Mouse (Mus musculus) 3134 (cell line): ENCODE data around the gene Cbx2.

Experiments
- DNase-seq: peaks from one replicate; pipeline ENCODE4 v3.0.0-alpha.2; 2011; ENCODE audit warnings: low spot score; ENCODE audit not compliant: insufficient read length; ENCODE audit errors: extremely low read depth

Gene Cbx2

GRCm38 (mm10) chr11:119041750-119042465 lies 19.1 kb downstream of the Cbx2 start:
- DNase-seq = no peak

GRCm38 (mm10) chr11:119042466-119043272 lies 19.9 kb downstream of the Cbx2 start:
- DNase-seq = no peak

- no peak for DNase-seq
Measured at GRCm38 (mm10) chr11:119043273-119043540, 20.4 kb downstream of the Cbx2 start.

- no peak for DNase-seq
Measured at GRCm38 (mm10) chr11:119043761-119044550, 21.2 kb downstream of the Cbx2 start.

- no peak for DNase-seq
Measured at GRCm38 (mm10) chr11:119044551-119045337, 22.0 kb downstream of the Cbx2 start.

GRCm38 (mm10) chr11:119046601-119047245 lies 24.0 kb downstream of the Cbx2 start:
- no peak for DNase-seq

- DNase-seq = no peak
Measured at GRCm38 (mm10) chr11:119047261-119048132, 24.7 kb downstream of the Cbx2 start.

GRCm38 (mm10) chr11:119048133-119048510 lies 25.4 kb downstream of the Cbx2 start:
- no peak for DNase-seq

- no peak for DNase-seq
Measured at GRCm38 (mm10) chr11:119050361-119050760, 27.6 kb downstream of the Cbx2 start.

GRCm38 (mm10) chr11:119051426-119051825 lies 28.7 kb downstream of the Cbx2 start:
- DNase-seq = no peak

- no peak for DNase-seq
Measured at GRCm38 (mm10) chr11:119051927-119052660, 29.3 kb downstream of the Cbx2 start.

GRCm38 (mm10) chr11:119052661-119053256 lies 30.0 kb downstream of the Cbx2 start:
- peak; percentile 78 for DNase-seq

- DNase-seq = peak; percentile 92
Measured at GRCm38 (mm10) chr11:119053257-119053670, 30.5 kb downstream of the Cbx2 start.

GRCm38 (mm10) chr11:119053738-119054350 lies 31.1 kb downstream of the Cbx2 start:
- DNase-seq = no peak

- no peak for DNase-seq
Measured at GRCm38 (mm10) chr11:119054351-119055345, 31.9 kb downstream of the Cbx2 start.

GRCm38 (mm10) chr11:119055571-119056131 lies 32.9 kb downstream of the Cbx2 start:
- DNase-seq = no peak
